Mouse (Mus musculus): ENCODE measurements around the gene Fam78b. TPM values are rescaled to one million over a fixed set of nuclear protein-coding genes. Genes with fewer than 3 reads are reported as not detected.

Fam78b gene
- total RNA-seq, 1 experiment = 0.98 TPM

- Histone ChIP-seq H3K4me1 (ENCODE audit: control insufficient read depth in 2 of 2, insufficient read depth in 2 of 2, low read length in 2 of 2, poor library complexity in 1 of 2) (no peaks in the 10 kb centered on the region), H3K4me3 (ENCODE audit: insufficient read depth in 1 of 2, low read depth in 1 of 2, low read length in 2 of 2, poor library complexity in 1 of 2, severe bottlenecking in 1 of 2) (no peak overlapping the region), H3K36me3 (ENCODE audit: control insufficient read depth, insufficient read depth, low read length, poor library complexity, severe bottlenecking) (no peaks in the 10 kb centered on the region), H3K27ac (ENCODE audit: insufficient read depth, low read depth, low read length, poor library complexity, severe bottlenecking) (no peak overlapping the region), H3K9ac (ENCODE audit: insufficient read depth, low read depth, low read length, poor library complexity, severe bottlenecking) (no peak overlapping the region), H3K9me3 (ENCODE audit: control insufficient read depth, insufficient read depth, low read depth, low read length) (no peaks in the 10 kb centered on the region)
- in situ Hi-C loops (cut with MboI; ENCODE audit: low sequenced_read_pairs in 2 of 2, unreplicated experiment in 2 of 2) = no loop called here
- no peak for DNase-seq (ENCODE audit: low read depth, low spot score)
- TF ChIP-seq ZC3H11A (IDR thresholded peaks at IDR 0.05; ENCODE audit: borderline replicate concordance, low read depth, low read length) (no peak), HCFC1 (IDR thresholded peaks at IDR 0.05; ENCODE audit: borderline replicate concordance, insufficient read depth, low read length) (no peak), ZNF384 (IDR thresholded peaks at IDR 0.05; ENCODE audit: low read depth, low read length) (no peak), MAFK (IDR thresholded peaks at IDR 0.05; ENCODE audit: insufficient read depth, low read depth, low read length) (no peak), CHD2 (IDR thresholded peaks at IDR 0.05; ENCODE audit: low read depth, low read length) (no peak)
Measured at GRCm38 (mm10) chr1:167104956-167105626, 103.9 kb downstream of the Fam78b start.

- in situ Hi-C loops (cut with MboI; ENCODE audit: low sequenced_read_pairs in 2 of 2, unreplicated experiment in 2 of 2) = no loop called here
- H3K36me3 ChIP-seq (ENCODE audit: control insufficient read depth, insufficient read depth, low read length, poor library complexity, severe bottlenecking) = no peaks in the 10 kb centered on the region
- H3K9ac ChIP-seq (ENCODE audit: insufficient read depth, low read depth, low read length, poor library complexity, severe bottlenecking) = no peak overlapping the region
- H3K27ac ChIP-seq (ENCODE audit: insufficient read depth, low read depth, low read length, poor library complexity, severe bottlenecking) = no peak overlapping the region
- H3K4me1 ChIP-seq (ENCODE audit: control insufficient read depth in 2 of 2, insufficient read depth in 2 of 2, low read length in 2 of 2, poor library complexity in 1 of 2) = no peaks in the 10 kb centered on the region
- H3K4me3 ChIP-seq (ENCODE audit: insufficient read depth in 1 of 2, low read depth in 1 of 2, low read length in 2 of 2, poor library complexity in 1 of 2, severe bottlenecking in 1 of 2) = no peak overlapping the region
- TF ChIP-seq MAFK (IDR thresholded peaks at IDR 0.05; ENCODE audit: insufficient read depth, low read depth, low read length) (no peak), CHD2 (IDR thresholded peaks at IDR 0.05; ENCODE audit: low read depth, low read length) (no peak), ZC3H11A (IDR thresholded peaks at IDR 0.05; ENCODE audit: borderline replicate concordance, low read depth, low read length) (no peak), HCFC1 (IDR thresholded peaks at IDR 0.05; ENCODE audit: borderline replicate concordance, insufficient read depth, low read length) (no peak), ZNF384 (IDR thresholded peaks at IDR 0.05; ENCODE audit: low read depth, low read length) (no peak)
- DNase-seq (ENCODE audit: low read depth, low spot score) = no peak
- no peaks in the 10 kb centered on the region for H3K9me3 ChIP-seq (ENCODE audit: control insufficient read depth, insufficient read depth, low read depth, low read length)
Measured at GRCm38 (mm10) chr1:167105916-167106315, 104.7 kb downstream of the Fam78b start.

GRCm38 (mm10) chr1:167108973-167109509 lies 107.8 kb downstream of the Fam78b start:
- no peaks in the 10 kb centered on the region for H3K9me3 ChIP-seq (ENCODE audit: control insufficient read depth, insufficient read depth, low read depth, low read length)
- DNase-seq (ENCODE audit: low read depth, low spot score) = no peak
- TF ChIP-seq ZNF384 (IDR thresholded peaks at IDR 0.05; ENCODE audit: low read depth, low read length) (no peak), CHD2 (IDR thresholded peaks at IDR 0.05; ENCODE audit: low read depth, low read length) (no peak), ZC3H11A (IDR thresholded peaks at IDR 0.05; ENCODE audit: borderline replicate concordance, low read depth, low read length) (no peak), HCFC1 (IDR thresholded peaks at IDR 0.05; ENCODE audit: borderline replicate concordance, insufficient read depth, low read length) (no peak)
- no peak overlapping the region for H3K27ac ChIP-seq (ENCODE audit: insufficient read depth, low read depth, low read length, poor library complexity, severe bottlenecking)
- no peaks in the 10 kb centered on the region for H3K36me3 ChIP-seq (ENCODE audit: control insufficient read depth, insufficient read depth, low read length, poor library complexity, severe bottlenecking)
- no peak overlapping the region for H3K9ac ChIP-seq (ENCODE audit: insufficient read depth, low read depth, low read length, poor library complexity, severe bottlenecking)
- in situ Hi-C loops (cut with MboI; ENCODE audit: low sequenced_read_pairs in 2 of 2, unreplicated experiment in 2 of 2) = no loop called here
- no peaks in the 10 kb centered on the region for H3K4me1 ChIP-seq (ENCODE audit: control insufficient read depth in 2 of 2, insufficient read depth in 2 of 2, low read length in 2 of 2, poor library complexity in 1 of 2)
- H3K4me3 ChIP-seq (ENCODE audit: insufficient read depth in 1 of 2, low read depth in 1 of 2, low read length in 2 of 2, poor library complexity in 1 of 2, severe bottlenecking in 1 of 2) = no peak overlapping the region

GRCm38 (mm10) chr1:167114363-167115050 lies 113.3 kb downstream of the Fam78b start:
- in situ Hi-C loops (cut with MboI; ENCODE audit: low sequenced_read_pairs in 2 of 2, unreplicated experiment in 2 of 2) = no loop called here
- H3K9me3 ChIP-seq (ENCODE audit: control insufficient read depth, insufficient read depth, low read depth, low read length) = no peaks in the 10 kb centered on the region

More at GRCm38 (mm10) chr1:167114363-167115050, 113.3 kb downstream of the Fam78b start:
- H3K4me3 ChIP-seq (ENCODE audit: insufficient read depth in 1 of 2, low read depth in 1 of 2, low read length in 2 of 2, poor library complexity in 1 of 2, severe bottlenecking in 1 of 2) = no peak overlapping the region
- no peak for DNase-seq (ENCODE audit: low read depth, low spot score)
- no peaks in the 10 kb centered on the region for H3K36me3 ChIP-seq (ENCODE audit: control insufficient read depth, insufficient read depth, low read length, poor library complexity, severe bottlenecking)
- H3K9ac ChIP-seq (ENCODE audit: insufficient read depth, low read depth, low read length, poor library complexity, severe bottlenecking) = no peak overlapping the region
- H3K27ac ChIP-seq (ENCODE audit: insufficient read depth, low read depth, low read length, poor library complexity, severe bottlenecking) = no peak overlapping the region
- H3K4me1 ChIP-seq (ENCODE audit: control insufficient read depth in 2 of 2, insufficient read depth in 2 of 2, low read length in 2 of 2, poor library complexity in 1 of 2) = no peaks in the 10 kb centered on the region
- TF ChIP-seq CHD2 (IDR thresholded peaks at IDR 0.05; ENCODE audit: low read depth, low read length) (no peak), ZC3H11A (IDR thresholded peaks at IDR 0.05; ENCODE audit: borderline replicate concordance, low read depth, low read length) (no peak), ZNF384 (IDR thresholded peaks at IDR 0.05; ENCODE audit: low read depth, low read length) (no peak), HCFC1 (IDR thresholded peaks at IDR 0.05; ENCODE audit: borderline replicate concordance, insufficient read depth, low read length) (no peak), MAFK (IDR thresholded peaks at IDR 0.05; ENCODE audit: insufficient read depth, low read depth, low read length) (no peak)
